Mouse (Mus musculus): ENCODE results near the gene Mycn. TPM values are rescaled to one million over a fixed set of nuclear protein-coding genes. Genes with fewer than 3 reads are reported as not detected.

Mycn gene
- 0.50 TPM for polyA plus RNA-seq (2017; shearing (Covaris generic))

GRCm38 (mm10) chr12:12941661-12942363 lies at the start of gene Mycn:
Mycn (minus strand) TSS chr12:12941914.

Measured in effector memory CD4-positive, alpha-beta T cell, adult 7 months (primary cell).